In the genomic region with DNA sequence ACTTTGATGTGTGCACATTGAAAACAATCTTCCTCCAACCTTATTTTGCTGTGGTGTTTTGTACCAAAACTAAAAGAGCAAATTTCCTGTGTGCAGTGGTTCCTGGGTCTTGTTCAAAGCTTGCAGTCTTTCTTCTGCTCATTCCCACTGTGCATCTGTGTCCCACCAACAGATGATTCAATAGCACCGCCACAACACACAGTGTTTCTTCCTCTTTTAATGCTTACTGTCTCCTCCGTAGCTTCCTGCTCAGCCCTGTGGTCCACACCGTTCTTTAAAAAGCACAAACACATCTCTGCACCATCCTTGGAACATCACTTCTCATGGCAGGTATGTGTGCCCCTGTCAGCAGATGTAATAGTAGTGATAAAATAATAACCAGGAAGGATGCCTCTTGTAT, we compare ENCODE assay signal across 21 mouse cellular contexts. TPM values are rescaled to one million over a fixed set of nuclear protein-coding genes. Genes with fewer than 3 reads are reported as not detected.
DNase-seq lines count a peak whose midpoint lies in the region; ATAC-seq and TF ChIP-seq lines count a peak whose summit lies in the region.
"Had no signal": no experiment of that assay in that cellular context is flagged by ENCODE, and none has a peak within 500 bp of the region (broad histone marks: within the 10 kb centered on the region; RNA-seq: fewer than 3 reads in every experiment).

A gene (plus strand): TSS at position 275 of the 400 bp plus-strand sequence.

- peak within 1 kb of the TSS; percentile 48; the same call in 1 of the 2 replicates for H3K27ac ChIP-seq in spleen, adult 2 months (ENCODE audit: insufficient read depth, low read length)
- H3K27ac ChIP-seq: embryonic facial prominence, embryonic 13.5 days; limb, embryonic 15.5 days; midbrain, embryonic 15.5 days had no signal

- ATAC-seq in hematopoietic stem cell, adult 5-6 weeks (replicated peaks in 1 of 2; ENCODE audit: insufficient read depth in 1 of 2, low FRiP score in 2 of 2, low TSS enrichment in 1 of 2, low read depth in 1 of 2, poor library complexity in 2 of 2, severe bottlenecking in 2 of 2): peak; percentile 94 to 99
- no peak for ATAC-seq in cerebellum, adult (ENCODE audit: insufficient number of reproducible peaks, low FRiP score, low TSS enrichment)
- ATAC-seq: forebrain, embryonic 16.5 days; midbrain, embryonic 15.5 days had no signal

- H3K4me1 ChIP-seq in spleen, adult 2 months (ENCODE audit: control insufficient read depth, insufficient read depth, insufficient read length): no peaks in the 10 kb centered on the region
- H3K4me1 ChIP-seq: embryonic facial prominence, embryonic 13.5 days; limb, embryonic 15.5 days; midbrain, embryonic 15.5 days had no signal

- H3K27me3 ChIP-seq in spleen, adult 2 months (ENCODE audit: control insufficient read depth, insufficient read depth, low read length): no peaks in the 10 kb centered on the region
- H3K27me3 ChIP-seq in splenic B cell, adult 2 months (ENCODE audit: control insufficient read depth, insufficient read depth, low read length, poor library complexity, severe bottlenecking): no peaks in the 10 kb centered on the region
- H3K27me3 ChIP-seq: embryonic facial prominence, embryonic 13.5 days; limb, embryonic 15.5 days; midbrain, embryonic 15.5 days had no signal

- H3K4me3 ChIP-seq in spleen, adult 2 months (ENCODE audit: extremely low read depth, insufficient read depth, insufficient read length): peak within 1 kb of the TSS; percentile 13; the same call in 1 of the 2 replicates
- H3K4me3 ChIP-seq: embryonic facial prominence, embryonic 13.5 days; limb, embryonic 15.5 days; midbrain, embryonic 15.5 days had no signal

- no peaks in the 10 kb centered on the region for H3K36me3 ChIP-seq in spleen, adult 2 months (ENCODE audit: control insufficient read depth, insufficient read depth, low read length)
- no peaks in the 10 kb centered on the region for H3K36me3 ChIP-seq in splenic B cell, adult 2 months (ENCODE audit: control insufficient read depth, insufficient read depth, low read length, poor library complexity, severe bottlenecking)
- H3K36me3 ChIP-seq: embryonic facial prominence, embryonic 13.5 days; limb, embryonic 15.5 days; midbrain, embryonic 15.5 days had no signal

- no peak for TF ChIP-seq POLR2A in spleen, adult 2 months (IDR thresholded peaks at IDR 0.05; ENCODE audit: low read depth, low read length)

- no peak for TF ChIP-seq CTCF in spleen, adult 2 months (IDR thresholded peaks at IDR 0.05; ENCODE audit: extremely low read depth, insufficient read depth, insufficient read length, insufficient replicate concordance)

- 6% methylated on average over 3 of the region's 3 CpGs for WGBS in spleen, adult 2 months

- peak; percentile 14 to 17 for DNase-seq in spleen, adult 2 months (ENCODE audit: low read depth in 1 of 2, low spot score in 2 of 2)
- no peak for DNase-seq in spleen, adult 18-20 months
- DNase-seq in CD4-positive helper T cell, adult 2 months (ENCODE audit: low read depth, low spot score): peak; percentile 24
- peak; percentile 24 for DNase-seq in splenic B cell, adult 2 months (ENCODE audit: low read depth, low spot score)
- DNase-seq in urinary bladder, postnatal 25 days (ENCODE audit: low spot score): no peak
- DNase-seq: adrenal gland, postnatal 10 days; cerebellum, adult 8-10 months; heart, postnatal 4 days; kidney, adult 9 months; kidney, postnatal 4 days; lung, adult 18-20 months had no signal

RNA-seq across cellular contexts. Expression of the gene that starts here (rescaled TPM):
- polyA plus RNA-seq in spleen, adult 2 months (2012; rRNA removed): 1.2 and 2.5 TPM in 2 replicates
- total RNA-seq in hematopoietic stem cell, adult 5-6 weeks (2017): 2.4 and 9.5 TPM in 2 replicates
- total RNA-seq: gastrocnemius, adult 18-20 months; heart, postnatal 4 days; layer of hippocampus, postnatal 10 days had no signal
- polyA plus RNA-seq: embryonic facial prominence, embryonic 13.5 days; forebrain, embryonic 16.5 days; heart, embryonic 14.5 days; limb, embryonic 15.5 days; midbrain, embryonic 15.5 days; neural tube, embryonic 11.5 days had no signal

Comparison
In these comparisons a context has a peak if more than half of its experiments do, and no peak if none do; other contexts are left out.
1. DNase-seq: peak in spleen, adult 2 months (2 of 2), CD4-positive helper T cell, adult 2 months (single experiment) and splenic B cell, adult 2 months (single experiment); none in spleen, adult 18-20 months (0 of 2) and urinary bladder, postnatal 25 days (single experiment).